Comparison of ENCODE assay signal across 21 mouse cellular contexts in genomic region chr6:134722906-134723305, GRCm38 (mm10).
"Had no signal": no experiment of that assay in that cellular context is flagged by ENCODE, and none has a peak within 500 bp of the region (broad histone marks: within the 10 kb centered on the region; RNA-seq: fewer than 3 reads in every experiment).

No protein-coding gene starts in this region.

- H3K4me2 ChIP-seq: heart, embryonic 11.5 days; heart, embryonic 13.5 days; heart, embryonic 15.5 days; hindbrain, embryonic 13.5 days; hindbrain, embryonic 15.5 days; limb, embryonic 12.5 days; liver, embryonic 12.5 days had no signal

- H3K36me3 ChIP-seq: hindbrain, embryonic 15.5 days had no signal

- H3K27ac ChIP-seq: heart, embryonic 13.5 days; heart, embryonic 15.5 days; hindbrain, embryonic 13.5 days; hindbrain, embryonic 15.5 days; hindbrain, postnatal 0 days; layer of hippocampus, adult 2 months; left cerebral cortex, adult 2 months; limb, embryonic 10.5 days; limb, embryonic 12.5 days; liver, embryonic 12.5 days; liver, embryonic 14.5 days had no signal

- H3K9me3 ChIP-seq: heart, embryonic 13.5 days; heart, embryonic 15.5 days; hindbrain, embryonic 13.5 days; hindbrain, embryonic 15.5 days; limb, embryonic 10.5 days; limb, embryonic 12.5 days; liver, embryonic 12.5 days had no signal

- DNase-seq: forebrain, postnatal 0 days; gastrocnemius, postnatal 14 days; gastrocnemius, postnatal 36 days; heart, postnatal 14 days; heart, postnatal 36 days; kidney, adult 18-20 months; kidney, adult 8-10 months; kidney, postnatal 10 days; kidney, postnatal 4 days had no signal

- H3K27me3 ChIP-seq: heart, embryonic 13.5 days; heart, embryonic 15.5 days; hindbrain, embryonic 13.5 days; hindbrain, embryonic 15.5 days; limb, embryonic 12.5 days; liver, embryonic 12.5 days had no signal

- H3K4me1 ChIP-seq: hindbrain, embryonic 15.5 days; limb, embryonic 12.5 days; liver, embryonic 12.5 days had no signal

- ATAC-seq: forebrain, postnatal 0 days; hindbrain, postnatal 0 days; liver, embryonic 12.5 days had no signal

- H3K4me3 ChIP-seq: heart, embryonic 13.5 days; heart, embryonic 15.5 days; hindbrain, embryonic 13.5 days; hindbrain, embryonic 15.5 days; layer of hippocampus, adult 2 months; left cerebral cortex, adult 2 months; limb, embryonic 10.5 days; limb, embryonic 12.5 days; liver, embryonic 12.5 days had no signal

- H3K9ac ChIP-seq: forebrain, postnatal 0 days; heart, embryonic 13.5 days; heart, embryonic 15.5 days; hindbrain, embryonic 13.5 days; hindbrain, embryonic 15.5 days; limb, embryonic 12.5 days; liver, embryonic 12.5 days; liver, embryonic 14.5 days had no signal
